Mouse (Mus musculus) MEL (cell line): ENCODE measurements at regions not wholly inside any gene's neighbourhood (a gene's known extent, or its start where the extent isn't known, plus 50 kb on each side); places are given as distances from the start of the nearest gene placed in this dataset.

Source experiments
- BHLHE40 ChIP-seq: IDR thresholded peaks from 2 replicates; pipeline ENCODE4 v1.6.1; 2012; ENCODE audit warnings: low read depth, mild to moderate bottlenecking, inconsistent platforms, low read length, improper control_type of control experiment, borderline replicate concordance
- CTCF ChIP-seq, 3 experiments: IDR thresholded peaks in 2 of 3; conservative IDR thresholded peaks in 1 of 3; 2 replicates each; pipeline ENCODE4 v1.5.1; 2011 to 2012; ENCODE audit warnings: low read length in 3 of 3, low read depth in 2 of 3, mild to moderate bottlenecking in 2 of 3, improper control_type of control experiment in 1 of 3, inconsistent platforms in 1 of 3, mixed read lengths in 1 of 3, moderate library complexity in 1 of 3; ENCODE audit not compliant: control insufficient read depth in 1 of 3, insufficient read depth in 1 of 3, poor library complexity in 1 of 3, severe bottlenecking in 1 of 3
- EP300 ChIP-seq, 2 experiments: IDR thresholded peaks; 2 replicates each; pipeline ENCODE4 v1.6.1; 2011; ENCODE audit warnings: improper control_type of control experiment in 2 of 2, low read length in 2 of 2, low read depth in 1 of 2, mild to moderate bottlenecking in 1 of 2
- MAX ChIP-seq: IDR thresholded peaks from 2 replicates; pipeline ENCODE4 v1.6.1; 2011; ENCODE audit warnings: low read length, improper control_type of control experiment

GRCm38 (mm10) chr13:44651259-44652238, 77.7 kb upstream of the Jarid2 start:
- TF ChIP-seq CTCF (IDR thresholded peaks at IDR 0.05 in 2 of 3, conservative IDR thresholded peaks at IDR 0.05 in 1 of 3; ENCODE audit: control insufficient read depth in 1 of 3, insufficient read depth in 1 of 3, low read depth in 2 of 3, low read length in 3 of 3, poor library complexity in 1 of 3, severe bottlenecking in 1 of 3), result no peak
- TF ChIP-seq BHLHE40, result no peak
- no peak for TF ChIP-seq EP300 (IDR thresholded peaks at IDR 0.05; ENCODE audit: low read depth in 1 of 2, low read length in 2 of 2)
- no peak for TF ChIP-seq MAX
